ENCODE assay signal across 8 mouse cellular contexts in genomic region chr11:98954801-98955706, GRCm38 (mm10). TPM values are rescaled to one million over a fixed set of nuclear protein-coding genes. Genes with fewer than 3 reads are reported as not detected.
DNase-seq lines count a peak whose midpoint lies in the region; ATAC-seq lines count a peak whose summit lies in the region.

No protein-coding gene starts in this region.

- H3K9me3 ChIP-seq in forebrain, embryonic 15.5 days: no peaks in the 10 kb centered on the region
- H3K9me3 ChIP-seq in limb, embryonic 15.5 days: no peaks in the 10 kb centered on the region

- H3K27me3 ChIP-seq in forebrain, embryonic 15.5 days: no peaks in the 10 kb centered on the region
- no peaks in the 10 kb centered on the region for H3K27me3 ChIP-seq in limb, embryonic 15.5 days
- H3K27me3 ChIP-seq in splenic B cell, adult 2 months (ENCODE audit: control insufficient read depth, insufficient read depth, low read length, poor library complexity, severe bottlenecking): no peaks in the 10 kb centered on the region

- H3K27ac ChIP-seq in forebrain, embryonic 15.5 days (replicated peaks): peak overlapping the region; percentile 64
- peak overlapping the region; percentile 62 for H3K27ac ChIP-seq in limb, embryonic 15.5 days

- no peak overlapping the region for H3K4me3 ChIP-seq in forebrain, embryonic 15.5 days
- H3K4me3 ChIP-seq in limb, embryonic 15.5 days: no peak overlapping the region

- H3K36me3 ChIP-seq in forebrain, embryonic 15.5 days: no peaks in the 10 kb centered on the region
- peaks cover 35% of the 10 kb centered on the region for H3K36me3 ChIP-seq in limb, embryonic 15.5 days
- H3K36me3 ChIP-seq in splenic B cell, adult 2 months (ENCODE audit: control insufficient read depth, insufficient read depth, low read length, poor library complexity, severe bottlenecking): no peaks in the 10 kb centered on the region; the same call in 1 of the 2 replicates

- ATAC-seq in forebrain, embryonic 15.5 days (replicated peaks): peak; percentile 41; the same call in 1 of the 2 replicates
- ATAC-seq in limb, embryonic 15.5 days (ENCODE audit: insufficient number of reproducible peaks, low FRiP score, low TSS enrichment, low read depth): no peak
- ATAC-seq in CD4-positive, CD25-positive, alpha-beta regulatory T cell, adult 4 months: no peak

- 16% methylated on average over 17 of the region's 17 CpGs for WGBS in forebrain, embryonic 15.5 days
- WGBS in limb, embryonic 15.5 days: 31% methylated on average over 15 of the region's 17 CpGs

- H3K9ac ChIP-seq in forebrain, embryonic 15.5 days (replicated peaks): no peak overlapping the region
- peak overlapping the region; percentile 0; the same call in 1 of the 2 replicates for H3K9ac ChIP-seq in limb, embryonic 15.5 days

- H3K4me1 ChIP-seq in forebrain, embryonic 15.5 days: peaks cover 54% of the 10 kb centered on the region
- peaks cover 73% of the 10 kb centered on the region for H3K4me1 ChIP-seq in limb, embryonic 15.5 days

- H3K4me2 ChIP-seq in forebrain, embryonic 15.5 days (replicated peaks): peak overlapping the region; percentile 27; the same call in 1 of the 2 replicates
- peak overlapping the region; percentile 8; the same call in 1 of the 2 replicates for H3K4me2 ChIP-seq in limb, embryonic 15.5 days

- DNase-seq in embryo, embryonic 10 days (ENCODE audit: low spot score): peak; percentile 55
- no peak for DNase-seq in embryo, embryonic 11 days
- peak; percentile 43 to 50 for DNase-seq in B cell, adult 2 months
- peak; percentile 64 for DNase-seq in splenic B cell, adult 2 months (ENCODE audit: low read depth, low spot score)
- DNase-seq in urinary bladder, adult 18-20 months (ENCODE audit: low spot score in 2 of 2): no peak

RNA-seq across cellular contexts. Expression of gene Rara, which starts 27.4 kb away (rescaled TPM):
- polyA plus RNA-seq in forebrain, embryonic 15.5 days (2015; fragmentation: Nextera tagmentation; extraction: Ambion mirVana): 9.2 and 9.9 TPM in 2 replicates
- 43.9 and 51.7 TPM in 2 replicates for polyA plus RNA-seq in limb, embryonic 15.5 days (2015; fragmentation: Nextera tagmentation; extraction: Ambion mirVana)
- 1 to 10 TPM; 8.6 to 8.9 TPM for polyA plus RNA-seq in CD4-positive, CD25-positive, alpha-beta regulatory T cell, adult 4 months (2017; shearing (Covaris generic))

RNA-seq across cellular contexts. Expression of gene Gjd3, which starts 27.8 kb away (rescaled TPM):
- 0.62 and 0.84 TPM in 2 replicates for polyA plus RNA-seq in forebrain, embryonic 15.5 days (2015; fragmentation: Nextera tagmentation; extraction: Ambion mirVana)
- polyA plus RNA-seq in limb, embryonic 15.5 days (2015; fragmentation: Nextera tagmentation; extraction: Ambion mirVana): 0.49 and 0.86 TPM in 2 replicates
- not detected for polyA plus RNA-seq in CD4-positive, CD25-positive, alpha-beta regulatory T cell, adult 4 months (2017; shearing (Covaris generic))

RNA-seq across cellular contexts. Expression of gene Cdc6, which starts 47.5 kb away (rescaled TPM):
- polyA plus RNA-seq in forebrain, embryonic 15.5 days (2015; fragmentation: Nextera tagmentation; extraction: Ambion mirVana): 11.2 and 12.1 TPM in 2 replicates
- polyA plus RNA-seq in limb, embryonic 15.5 days (2015; fragmentation: Nextera tagmentation; extraction: Ambion mirVana): 23.2 and 24.1 TPM in 2 replicates
- polyA plus RNA-seq in CD4-positive, CD25-positive, alpha-beta regulatory T cell, adult 4 months (2017; shearing (Covaris generic)): 1 to 10 TPM; 4.1 to 8.5 TPM

Comparison
In these comparisons a context has a peak if more than half of its experiments do, and no peak if none do; other contexts are left out.
1. DNase-seq: peak in embryo, embryonic 10 days (single experiment), B cell, adult 2 months (2 of 2) and splenic B cell, adult 2 months (single experiment); none in embryo, embryonic 11 days (single experiment) and urinary bladder, adult 18-20 months (0 of 2).